Mouse (Mus musculus): ENCODE results near the gene Gm9639. TPM values are rescaled to one million over a fixed set of nuclear protein-coding genes. Genes with fewer than 3 reads are reported as not detected.
"Not testable (repeated sequence)": the region's sequence is repeated elsewhere in the genome, so short reads cannot be mapped to it uniquely, and the experiment has no call there.

The Gm9639 gene
- polyA plus RNA-seq, 1 experiment, result not detected

DNA sequence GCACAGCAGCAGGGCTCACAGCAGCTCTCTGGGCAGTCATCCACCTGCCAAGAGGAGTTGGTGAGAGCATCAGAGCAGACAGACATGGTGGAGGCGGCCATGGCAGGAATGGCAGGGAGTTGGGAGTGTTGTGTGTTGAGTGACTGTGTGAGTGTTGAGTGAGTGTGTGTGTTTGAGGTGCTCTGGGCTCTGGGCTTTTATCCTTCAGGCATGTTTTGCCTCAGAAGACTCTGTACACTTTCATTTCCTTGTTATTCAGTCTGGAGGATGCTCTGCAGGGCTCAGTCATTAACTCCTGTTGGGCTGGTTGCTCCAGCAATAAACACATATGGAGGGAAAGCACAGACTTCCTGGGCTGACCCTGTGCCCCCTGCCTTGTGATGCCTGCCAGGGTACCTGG, 23.7 kb downstream of the Gm9639 start, which contains the start of gene Gm3238:
TSS of gene Gm3238 (minus strand) at position 101 of the 400 bp plus-strand sequence.
- not testable (repeated sequence) for H3K27ac ChIP-seq (ENCODE audit: control insufficient read depth, insufficient read depth, low read depth, low read length); H3K36me3 ChIP-seq (ENCODE audit: control insufficient read depth, insufficient read depth, low read length); H3K4me1 ChIP-seq (ENCODE audit: control insufficient read depth, insufficient read depth, low read length); H3K4me3 ChIP-seq (ENCODE audit: control insufficient read depth, low read depth, low read length); H3K27me3 ChIP-seq (ENCODE audit: control insufficient read depth, insufficient read depth, low read length)

DNA sequence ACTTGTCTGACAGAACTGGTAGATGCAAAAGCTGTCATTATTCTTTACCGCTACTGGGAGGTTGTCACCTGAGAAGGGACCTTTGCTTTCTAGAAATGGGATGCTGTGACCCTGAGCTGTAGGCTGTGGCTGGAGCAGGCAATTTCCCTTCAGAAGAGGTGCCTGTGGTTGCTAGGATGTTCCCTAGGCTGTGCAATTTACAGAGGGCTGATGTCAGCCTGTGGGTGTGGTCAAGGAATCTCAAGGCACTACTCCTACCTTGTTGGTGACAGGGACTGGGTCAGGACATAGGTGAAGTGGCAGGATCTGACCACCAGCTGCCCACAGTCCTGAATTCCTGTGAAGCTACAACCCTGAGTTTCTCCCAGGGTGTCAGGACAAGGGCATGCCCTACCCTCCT, 25.1 kb downstream of the Gm9639 start:
- no peak for TF ChIP-seq CTCF (IDR thresholded peaks at IDR 0.05; ENCODE audit: control insufficient read depth, insufficient read depth, insufficient replicate concordance, low read depth, low read length)
- no peak for TF ChIP-seq POLR2A (IDR thresholded peaks at IDR 0.05; ENCODE audit: control insufficient read depth, low read depth, low read length)
- Histone ChIP-seq H3K36me3 (ENCODE audit: control insufficient read depth, insufficient read depth, low read length) (no peaks in the 10 kb centered on the region), H3K4me1 (ENCODE audit: control insufficient read depth, insufficient read depth, low read length) (no peaks in the 10 kb centered on the region), H3K27ac (ENCODE audit: control insufficient read depth, insufficient read depth, low read depth, low read length) (no peak overlapping the region), H3K4me3 (ENCODE audit: control insufficient read depth, low read depth, low read length) (no peak overlapping the region), H3K27me3 (ENCODE audit: control insufficient read depth, insufficient read depth, low read length) (no peaks in the 10 kb centered on the region)

DNA sequence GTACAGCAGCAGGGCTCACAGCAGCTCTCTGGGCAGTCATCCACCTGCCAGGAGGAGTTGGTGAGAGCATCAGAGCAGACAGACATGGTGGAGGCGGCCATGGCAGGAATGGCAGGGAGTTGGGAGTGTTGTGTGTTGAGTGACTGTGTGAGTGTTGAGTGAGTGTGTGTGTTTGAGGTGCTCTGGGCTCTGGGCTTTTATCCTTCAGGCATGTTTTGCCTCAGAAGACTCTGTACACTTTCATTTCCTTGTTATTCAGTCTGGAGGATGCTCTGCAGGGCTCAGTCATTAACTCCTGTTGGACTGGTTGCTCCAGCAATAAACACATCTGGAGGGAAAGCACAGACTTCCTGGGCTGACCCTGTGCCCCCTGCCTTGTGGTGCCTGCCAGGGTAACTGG, 35.3 kb downstream of the Gm9639 start, which contains the start of gene Gm3233:
TSS of gene Gm3233 (minus strand) at position 101 of the 400 bp plus-strand sequence.
- not testable (repeated sequence) for H3K4me1 ChIP-seq (ENCODE audit: control insufficient read depth, insufficient read depth, low read length); H3K4me3 ChIP-seq (ENCODE audit: control insufficient read depth, low read depth, low read length); H3K36me3 ChIP-seq (ENCODE audit: control insufficient read depth, insufficient read depth, low read length); H3K27ac ChIP-seq (ENCODE audit: control insufficient read depth, insufficient read depth, low read depth, low read length); H3K27me3 ChIP-seq (ENCODE audit: control insufficient read depth, insufficient read depth, low read length)

DNA sequence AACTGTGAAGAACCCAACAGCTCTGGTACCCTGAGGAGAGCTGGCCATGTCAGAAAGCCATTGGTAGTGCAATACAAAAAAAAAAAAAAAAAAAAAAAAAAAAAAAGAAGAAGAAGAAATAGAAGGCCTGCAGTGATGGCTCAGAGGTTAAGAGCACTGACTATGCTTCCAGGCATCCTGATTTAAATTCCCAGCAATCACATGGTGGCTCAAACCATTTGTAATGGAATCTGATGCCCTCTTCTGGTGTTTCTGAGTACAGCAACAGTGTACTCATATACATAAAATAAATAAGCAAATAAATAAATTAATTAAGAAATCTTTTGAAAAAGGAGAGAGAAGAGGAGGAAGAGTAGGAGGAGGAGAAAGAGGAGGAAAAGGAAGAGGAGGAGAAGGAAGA, 41.4 kb downstream of the Gm9639 start:
- H3K27me3 ChIP-seq (ENCODE audit: control insufficient read depth, insufficient read depth, low read length), result no peaks in the 10 kb centered on the region
- no peak overlapping the region for H3K27ac ChIP-seq (ENCODE audit: control insufficient read depth, insufficient read depth, low read depth, low read length)
- no peak for TF ChIP-seq CTCF (IDR thresholded peaks at IDR 0.05; ENCODE audit: control insufficient read depth, insufficient read depth, insufficient replicate concordance, low read depth, low read length)
- no peak for TF ChIP-seq POLR2A (IDR thresholded peaks at IDR 0.05; ENCODE audit: control insufficient read depth, low read depth, low read length)
- H3K36me3 ChIP-seq (ENCODE audit: control insufficient read depth, insufficient read depth, low read length), result no peaks in the 10 kb centered on the region
- no peak overlapping the region for H3K4me3 ChIP-seq (ENCODE audit: control insufficient read depth, low read depth, low read length)
- no peaks in the 10 kb centered on the region for H3K4me1 ChIP-seq (ENCODE audit: control insufficient read depth, insufficient read depth, low read length)

DNA sequence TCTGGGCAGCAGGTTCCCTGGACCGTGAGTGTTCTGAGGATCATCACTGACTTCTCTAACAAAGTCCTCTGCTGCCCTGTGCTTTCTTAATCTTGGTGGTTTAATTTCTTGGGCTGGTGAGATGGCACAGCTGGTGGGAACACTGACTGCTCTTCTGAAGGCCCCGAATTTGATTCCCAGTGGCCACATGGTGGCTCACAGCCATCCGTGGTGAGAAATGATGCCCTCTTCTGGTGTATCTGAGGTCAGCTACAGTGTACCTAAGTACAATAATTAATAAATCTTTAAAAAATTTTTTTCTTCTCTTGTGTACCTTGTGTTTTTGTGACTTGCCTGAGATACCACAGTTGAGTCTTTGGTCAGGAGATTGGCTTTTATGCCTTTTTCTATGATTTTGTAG, 42.6 kb downstream of the Gm9639 start:
- H3K36me3 ChIP-seq (ENCODE audit: control insufficient read depth, insufficient read depth, low read length); H3K4me3 ChIP-seq (ENCODE audit: control insufficient read depth, low read depth, low read length); H3K27me3 ChIP-seq (ENCODE audit: control insufficient read depth, insufficient read depth, low read length); H3K27ac ChIP-seq (ENCODE audit: control insufficient read depth, insufficient read depth, low read depth, low read length); H3K4me1 ChIP-seq (ENCODE audit: control insufficient read depth, insufficient read depth, low read length): not testable (repeated sequence)

DNA sequence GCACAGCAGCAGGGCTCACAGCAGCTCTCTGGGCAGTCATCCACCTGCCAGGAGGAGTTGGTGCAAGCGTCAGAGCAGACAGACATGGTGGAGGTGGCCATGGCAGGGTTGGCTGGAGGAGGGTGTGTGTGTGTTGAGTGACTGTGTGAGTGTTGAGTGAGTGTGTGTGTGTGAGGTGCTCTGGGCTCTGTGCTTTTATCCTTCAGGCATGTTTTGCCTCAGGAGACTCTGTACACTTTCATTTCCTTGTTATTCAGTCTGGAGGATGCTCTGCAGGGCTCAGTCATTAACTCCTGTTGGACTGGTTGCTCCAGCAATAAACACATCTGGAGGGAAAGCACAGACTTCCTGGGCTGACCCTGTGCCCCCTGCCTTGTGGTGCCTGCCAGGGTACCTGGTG, 43.6 kb downstream of the Gm9639 start, which contains the start of gene Gm9736:
TSS of gene Gm9736 (minus strand) at position 101 of the 400 bp plus-strand sequence.
- not testable (repeated sequence) for H3K4me1 ChIP-seq (ENCODE audit: control insufficient read depth, insufficient read depth, low read length); H3K27me3 ChIP-seq (ENCODE audit: control insufficient read depth, insufficient read depth, low read length); H3K4me3 ChIP-seq (ENCODE audit: control insufficient read depth, low read depth, low read length); H3K27ac ChIP-seq (ENCODE audit: control insufficient read depth, insufficient read depth, low read depth, low read length); H3K36me3 ChIP-seq (ENCODE audit: control insufficient read depth, insufficient read depth, low read length)

DNA sequence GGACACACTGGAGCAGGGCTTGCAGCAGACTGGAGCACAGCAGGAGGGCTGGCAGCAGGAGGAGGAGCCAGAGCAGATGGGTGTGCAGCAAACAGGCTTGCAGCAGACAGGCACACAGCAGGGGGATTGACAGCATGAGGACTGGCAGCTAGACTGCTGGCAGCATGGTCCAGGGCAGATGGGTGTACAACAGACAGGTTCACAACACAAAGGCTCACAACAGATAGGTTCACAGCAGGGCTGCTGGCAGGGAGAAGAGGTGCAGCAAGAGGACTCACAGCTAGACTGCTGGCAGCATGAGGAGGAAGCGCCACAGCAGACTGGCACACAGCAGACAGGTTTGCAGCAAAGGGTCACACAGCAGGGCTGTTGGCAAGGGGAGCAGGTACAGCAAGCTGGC, 44.2 kb downstream of the Gm9639 start:
- not testable (repeated sequence) for H3K27ac ChIP-seq (ENCODE audit: control insufficient read depth, insufficient read depth, low read depth, low read length); H3K27me3 ChIP-seq (ENCODE audit: control insufficient read depth, insufficient read depth, low read length)

More for the DNA sequence above, 44.2 kb downstream of the Gm9639 start:
- H3K4me3 ChIP-seq (ENCODE audit: control insufficient read depth, low read depth, low read length); H3K4me1 ChIP-seq (ENCODE audit: control insufficient read depth, insufficient read depth, low read length); H3K36me3 ChIP-seq (ENCODE audit: control insufficient read depth, insufficient read depth, low read length): not testable (repeated sequence)

Other genes starting within 250 kb of the Gm9639 start
- gene Pttg1ip, start 213.4 kb downstream of the Gm9639 start, polyA plus RNA-seq (2012; rRNA removed), result 127 and 131 TPM in 2 replicates
- 83.1 and 88.6 TPM in 2 replicates for gene Sumo3, start 189.0 kb downstream of the Gm9639 start, polyA plus RNA-seq (2012; rRNA removed)
- gene Gm49325, start 188.9 kb downstream of the Gm9639 start, polyA plus RNA-seq (2012; rRNA removed), result 0.72 TPM in 1 of 2 replicates, not detected in the other
- gene Ube2g2, start 172.8 kb downstream of the Gm9639 start, polyA plus RNA-seq (2012; rRNA removed), result 66.1 and 70.3 TPM in 2 replicates
- gene Tspear, start 108.5 kb downstream of the Gm9639 start, polyA plus RNA-seq (2012; rRNA removed), result 0.07 and 0.73 TPM in 2 replicates
- not detected in 2 replicates for gene Gm19402, start 104.3 kb downstream of the Gm9639 start, polyA plus RNA-seq (2012; rRNA removed)
- gene Gm9508, start 97.8 kb downstream of the Gm9639 start, polyA plus RNA-seq (2012; rRNA removed), result not detected in 2 replicates
- gene Gm10272, start 88.5 kb downstream of the Gm9639 start, polyA plus RNA-seq (2012; rRNA removed), result not detected in 2 replicates
- not detected in 2 replicates for gene Gm10024, start 83.6 kb downstream of the Gm9639 start, polyA plus RNA-seq (2012; rRNA removed)
- gene Gm10142, start 79.3 kb downstream of the Gm9639 start, polyA plus RNA-seq (2012; rRNA removed), result not detected in 2 replicates
- not detected in 2 replicates for gene Krtap12-1, start 74.5 kb downstream of the Gm9639 start, polyA plus RNA-seq (2012; rRNA removed)
- gene Gm10100, start 68.6 kb downstream of the Gm9639 start, polyA plus RNA-seq (2012; rRNA removed), result not detected in 2 replicates
- not detected in 2 replicates for gene Gm18596, start 52.4 kb downstream of the Gm9639 start, polyA plus RNA-seq (2012; rRNA removed)
- not detected in 2 replicates for gene Gm9736, start 43.7 kb downstream of the Gm9639 start, polyA plus RNA-seq (2012; rRNA removed)
- gene Gm3233, start 35.4 kb downstream of the Gm9639 start, polyA plus RNA-seq (2012; rRNA removed), result not detected in 2 replicates
- not detected in 2 replicates for gene Gm3238, start 23.8 kb downstream of the Gm9639 start, polyA plus RNA-seq (2012; rRNA removed)
- not detected in 2 replicates for gene Gm7138, start 18.1 kb downstream of the Gm9639 start, polyA plus RNA-seq (2012; rRNA removed)
- gene Gm3250, start 12.5 kb downstream of the Gm9639 start, polyA plus RNA-seq (2012; rRNA removed), result not detected in 2 replicates
- not detected in 2 replicates for gene Gm7137, start 6.9 kb downstream of the Gm9639 start, polyA plus RNA-seq (2012; rRNA removed)
- gene Gm19668, start 4.1 kb upstream of the Gm9639 start, polyA plus RNA-seq (2012; rRNA removed), result not detected in 2 replicates
- gene Gm9507, start 16.8 kb upstream of the Gm9639 start, polyA plus RNA-seq (2012; rRNA removed), result not detected in 2 replicates
- gene Gm2696, start 19.6 kb upstream of the Gm9639 start, polyA plus RNA-seq (2012; rRNA removed), result not detected in 2 replicates
- gene Krtap10-4, start 32.0 kb upstream of the Gm9639 start, polyA plus RNA-seq (2012; rRNA removed), result 1.2 and 1.4 TPM in 2 replicates
- gene Krtap10-10, start 40.9 kb upstream of the Gm9639 start, polyA plus RNA-seq (2012; rRNA removed), result not detected in 2 replicates
- gene Gm36176, start 51.7 kb upstream of the Gm9639 start, polyA plus RNA-seq (2012; rRNA removed), result not detected in 2 replicates
- not detected in 2 replicates for gene Gm10318, start 57.8 kb upstream of the Gm9639 start, polyA plus RNA-seq (2012; rRNA removed)
- gene Gm3285, start 66.9 kb upstream of the Gm9639 start, polyA plus RNA-seq (2012; rRNA removed), result not detected in 2 replicates
- gene Lrrc3, start 107.5 kb upstream of the Gm9639 start, polyA plus RNA-seq (2012; rRNA removed), result 0.57 and 1.1 TPM in 2 replicates
- 0.17 and 0.30 TPM in 2 replicates for gene Trpm2, start 175.5 kb upstream of the Gm9639 start, polyA plus RNA-seq (2012; rRNA removed)
- gene 1810043G02Rik, start 183.4 kb upstream of the Gm9639 start, polyA plus RNA-seq (2012; rRNA removed), result 61.7 and 72.6 TPM in 2 replicates
- 16.3 and 18.3 TPM in 2 replicates for gene Pfkl, start 215.0 kb upstream of the Gm9639 start, polyA plus RNA-seq (2012; rRNA removed)
- 15.7 and 16.2 TPM in 2 replicates for gene Dnmt3l, start 246.9 kb upstream of the Gm9639 start, polyA plus RNA-seq (2012; rRNA removed)
- 1.7 and 1.8 TPM in 2 replicates for gene Aire, start 248.5 kb upstream of the Gm9639 start, polyA plus RNA-seq (2012; rRNA removed)

All from testis, adult 2 months (tissue).